Mouse (Mus musculus): ENCODE results near the gene Lmtk3.

DNA sequence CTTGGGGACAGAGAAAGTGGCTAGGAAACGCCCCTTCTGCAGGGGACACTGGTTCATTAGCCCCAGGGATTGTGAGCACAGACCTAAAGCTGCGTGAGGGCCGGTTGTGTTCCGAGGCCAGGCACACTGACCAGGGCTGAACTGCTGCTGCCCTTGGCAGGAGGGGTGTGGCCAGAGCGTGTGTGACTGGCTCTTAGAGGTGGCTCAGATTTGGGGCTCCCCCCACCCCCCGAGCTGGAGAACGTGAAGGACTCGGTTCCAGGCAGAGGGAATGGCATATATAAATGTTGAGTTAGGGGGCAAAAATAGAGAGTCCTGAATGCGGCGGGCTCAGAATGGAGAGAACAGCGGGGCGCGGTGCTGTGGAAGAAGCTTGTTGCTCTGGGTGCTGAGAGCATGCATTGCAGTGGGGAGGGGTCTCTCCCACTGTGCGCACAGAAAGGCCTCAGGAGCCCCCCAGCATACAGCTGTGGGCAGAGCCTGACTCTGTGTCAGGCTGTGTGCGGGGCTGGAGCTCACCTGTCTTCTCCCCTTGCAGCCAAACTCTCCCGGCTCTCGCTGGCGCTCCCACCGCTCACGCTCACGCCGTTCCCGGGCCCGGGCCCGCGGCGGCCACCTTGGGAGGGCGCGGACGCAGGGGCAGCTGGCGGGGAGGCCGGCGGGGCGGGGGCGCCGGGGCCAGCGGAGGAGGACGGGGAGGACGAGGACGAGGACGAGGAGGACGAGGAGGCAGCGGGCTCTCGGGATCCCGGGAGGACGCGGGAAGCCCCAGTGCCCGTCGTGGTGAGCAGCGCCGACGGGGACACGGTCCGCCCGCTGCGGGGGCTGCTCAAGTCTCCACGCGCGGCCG is 14.3 kb downstream of the Lmtk3 start:
- TF ChIP-seq CTCF (IDR thresholded peaks at IDR 0.05; ENCODE audit: low read depth): no peak
- no peak for TF ChIP-seq EP300 (IDR thresholded peaks at IDR 0.05; ENCODE audit: low read depth)
